Mouse (Mus musculus): Measurements from ENCODE around the gene Ago3. TPM values are rescaled to one million over a fixed set of nuclear protein-coding genes. Genes with fewer than 3 reads are reported as not detected.

Ago3 gene
- polyA plus RNA-seq, 1 experiment, result 14.7 TPM

GRCm38 (mm10) chr4:126310344-126310743, 119.0 kb downstream of the Ago3 start:
- TF ChIP-seq CTCF (IDR thresholded peaks at IDR 0.05; ENCODE audit: control insufficient read depth, insufficient read depth, insufficient replicate concordance, low read depth, low read length) (no peak), POLR2A (IDR thresholded peaks at IDR 0.05; ENCODE audit: control insufficient read depth, low read depth, low read length) (no peak)
- peaks cover 8% of the 10 kb centered on the region; the same call in 1 of the 2 replicates for H3K4me1 ChIP-seq (ENCODE audit: control insufficient read depth, insufficient read depth, low read length)
- no peaks in the 10 kb centered on the region for H3K27me3 ChIP-seq (ENCODE audit: control insufficient read depth, insufficient read depth, low read length)
- no peak overlapping the region for H3K4me3 ChIP-seq (ENCODE audit: control insufficient read depth, low read depth, low read length)
- H3K27ac ChIP-seq (ENCODE audit: control insufficient read depth, insufficient read depth, low read depth, low read length), result no peak overlapping the region
- no peaks in the 10 kb centered on the region for H3K36me3 ChIP-seq (ENCODE audit: control insufficient read depth, insufficient read depth, low read length)

GRCm38 (mm10) chr4:126309922-126310309, 119.4 kb downstream of the Ago3 start:
- H3K27me3 ChIP-seq (ENCODE audit: control insufficient read depth, insufficient read depth, low read length), result no peaks in the 10 kb centered on the region
- no peak overlapping the region for H3K27ac ChIP-seq (ENCODE audit: control insufficient read depth, insufficient read depth, low read depth, low read length)
- peaks cover 8% of the 10 kb centered on the region; the same call in 1 of the 2 replicates for H3K4me1 ChIP-seq (ENCODE audit: control insufficient read depth, insufficient read depth, low read length)
- H3K4me3 ChIP-seq (ENCODE audit: control insufficient read depth, low read depth, low read length), result peak overlapping the region; percentile 74
- no peaks in the 10 kb centered on the region for H3K36me3 ChIP-seq (ENCODE audit: control insufficient read depth, insufficient read depth, low read length)
- TF ChIP-seq CTCF (IDR thresholded peaks at IDR 0.05; ENCODE audit: control insufficient read depth, insufficient read depth, insufficient replicate concordance, low read depth, low read length), result peak; percentile 75; the same call in 1 of the 2 replicates
- TF ChIP-seq POLR2A (IDR thresholded peaks at IDR 0.05; ENCODE audit: control insufficient read depth, low read depth, low read length), result no peak

GRCm38 (mm10) chr4:126309211-126309921, 120.0 kb downstream of the Ago3 start:
- Histone ChIP-seq H3K4me1 (ENCODE audit: control insufficient read depth, insufficient read depth, low read length) (peaks cover 8% of the 10 kb centered on the region; the same call in 1 of the 2 replicates), H3K27me3 (ENCODE audit: control insufficient read depth, insufficient read depth, low read length) (no peaks in the 10 kb centered on the region), H3K27ac (ENCODE audit: control insufficient read depth, insufficient read depth, low read depth, low read length) (no peak overlapping the region), H3K4me3 (ENCODE audit: control insufficient read depth, low read depth, low read length) (peak overlapping the region; percentile 74), H3K36me3 (ENCODE audit: control insufficient read depth, insufficient read depth, low read length) (no peaks in the 10 kb centered on the region)
- TF ChIP-seq POLR2A (IDR thresholded peaks at IDR 0.05; ENCODE audit: control insufficient read depth, low read depth, low read length), result no peak
- peak; percentile 15; the same call in 1 of the 2 replicates for TF ChIP-seq CTCF (IDR thresholded peaks at IDR 0.05; ENCODE audit: control insufficient read depth, insufficient read depth, insufficient replicate concordance, low read depth, low read length)

- TF ChIP-seq CTCF (IDR thresholded peaks at IDR 0.05; ENCODE audit: control insufficient read depth, insufficient read depth, insufficient replicate concordance, low read depth, low read length), result no peak
- no peak overlapping the region for H3K27ac ChIP-seq (ENCODE audit: control insufficient read depth, insufficient read depth, low read depth, low read length)
These were observed 122.5 kb downstream of the Ago3 start for GRCm38 (mm10) chr4:126306827-126307226.

GRCm38 (mm10) chr4:126306058-126306457, 123.3 kb downstream of the Ago3 start:
- TF ChIP-seq POLR2A (IDR thresholded peaks at IDR 0.05; ENCODE audit: control insufficient read depth, low read depth, low read length) (no peak), CTCF (IDR thresholded peaks at IDR 0.05; ENCODE audit: control insufficient read depth, insufficient read depth, insufficient replicate concordance, low read depth, low read length) (peak; percentile 53; the same call in 1 of the 2 replicates)

More at GRCm38 (mm10) chr4:126306827-126307226, 122.5 kb downstream of the Ago3 start:
- Histone ChIP-seq H3K27me3 (ENCODE audit: control insufficient read depth, insufficient read depth, low read length) (no peaks in the 10 kb centered on the region), H3K36me3 (ENCODE audit: control insufficient read depth, insufficient read depth, low read length) (no peaks in the 10 kb centered on the region), H3K4me3 (ENCODE audit: control insufficient read depth, low read depth, low read length) (no peak overlapping the region), H3K4me1 (ENCODE audit: control insufficient read depth, insufficient read depth, low read length) (peaks cover 12% of the 10 kb centered on the region)

GRCm38 (mm10) chr4:126305428-126305827, 123.9 kb downstream of the Ago3 start:
- Histone ChIP-seq H3K27me3 (ENCODE audit: control insufficient read depth, insufficient read depth, low read length) (no peaks in the 10 kb centered on the region; the same call in 1 of the 2 replicates), H3K4me1 (ENCODE audit: control insufficient read depth, insufficient read depth, low read length) (peaks cover 19% of the 10 kb centered on the region), H3K27ac (ENCODE audit: control insufficient read depth, insufficient read depth, low read depth, low read length) (no peak overlapping the region), H3K4me3 (ENCODE audit: control insufficient read depth, low read depth, low read length) (no peak overlapping the region), H3K36me3 (ENCODE audit: control insufficient read depth, insufficient read depth, low read length) (no peaks in the 10 kb centered on the region)
- TF ChIP-seq POLR2A (IDR thresholded peaks at IDR 0.05; ENCODE audit: control insufficient read depth, low read depth, low read length) (no peak), CTCF (IDR thresholded peaks at IDR 0.05; ENCODE audit: control insufficient read depth, insufficient read depth, insufficient replicate concordance, low read depth, low read length) (no peak)

More at GRCm38 (mm10) chr4:126306058-126306457, 123.3 kb downstream of the Ago3 start:
- H3K4me1 ChIP-seq (ENCODE audit: control insufficient read depth, insufficient read depth, low read length), result peaks cover 15% of the 10 kb centered on the region
- no peak overlapping the region for H3K27ac ChIP-seq (ENCODE audit: control insufficient read depth, insufficient read depth, low read depth, low read length)
- no peaks in the 10 kb centered on the region for H3K27me3 ChIP-seq (ENCODE audit: control insufficient read depth, insufficient read depth, low read length)
- H3K36me3 ChIP-seq (ENCODE audit: control insufficient read depth, insufficient read depth, low read length), result no peaks in the 10 kb centered on the region
- H3K4me3 ChIP-seq (ENCODE audit: control insufficient read depth, low read depth, low read length), result no peak overlapping the region

- peaks cover 11% of the 10 kb centered on the region for H3K4me1 ChIP-seq (ENCODE audit: control insufficient read depth, insufficient read depth, low read length)
- no peaks in the 10 kb centered on the region for H3K36me3 ChIP-seq (ENCODE audit: control insufficient read depth, insufficient read depth, low read length)
- no peak overlapping the region for H3K27ac ChIP-seq (ENCODE audit: control insufficient read depth, insufficient read depth, low read depth, low read length)
- H3K27me3 ChIP-seq (ENCODE audit: control insufficient read depth, insufficient read depth, low read length), result no peaks in the 10 kb centered on the region; the same call in 1 of the 2 replicates
- TF ChIP-seq POLR2A (IDR thresholded peaks at IDR 0.05; ENCODE audit: control insufficient read depth, low read depth, low read length), result no peak
- no peak for TF ChIP-seq CTCF (IDR thresholded peaks at IDR 0.05; ENCODE audit: control insufficient read depth, insufficient read depth, insufficient replicate concordance, low read depth, low read length)
- no peak overlapping the region for H3K4me3 ChIP-seq (ENCODE audit: control insufficient read depth, low read depth, low read length)
These were observed 125.5 kb downstream of the Ago3 start for GRCm38 (mm10) chr4:126303877-126304276.
